In genomic region chr10:93152698-93153097, GRCm38 (mm10) we compare ENCODE assay signal across 21 mouse cellular contexts. TPM values are rescaled to one million over a fixed set of nuclear protein-coding genes. Genes with fewer than 3 reads are reported as not detected.
A peak's percentile ranks its signal among the peaks of the same experiment; 100 is the strongest.
DNase-seq lines count a peak whose midpoint lies in the region; ATAC-seq and TF ChIP-seq lines count a peak whose summit lies in the region.
"Had no signal": no experiment of that assay in that cellular context is flagged by ENCODE, and none has a peak within 500 bp of the region (broad histone marks: within the 10 kb centered on the region; RNA-seq: fewer than 3 reads in every experiment).

No protein-coding gene starts in this region.

- intact Hi-C loops in heart, adult 2 months (cut with DNase I): no loop called here
- intact Hi-C loops in heart, postnatal 36 days (cut with DNase I): no loop called here

- no peak for DNase-seq in heart, adult 2 months
- DNase-seq in heart, postnatal 36 days: no peak
- no peak for DNase-seq in adrenal gland, adult 8-10 months
- DNase-seq: adrenal gland, postnatal 10 days; adrenal gland, postnatal 25 days; B cell, adult 2 months; cerebellum, adult 11-12 months; cerebellum, adult 2 months; cerebellum, adult 9-10 months; cerebellum, postnatal 10 days; cerebellum, postnatal 25 days; forebrain, postnatal 0 days had no signal

- WGBS in heart, adult 2 months: 88% methylated on average over 5 of the region's 5 CpGs

- no peak for TF ChIP-seq EP300 in heart, adult 2 months (IDR thresholded peaks at IDR 0.05; ENCODE audit: insufficient read depth, low read depth, low read length)

- H3K4me1 ChIP-seq in heart, adult 2 months (ENCODE audit: control insufficient read depth, insufficient read depth, low read length): no peaks in the 10 kb centered on the region; the same call in 1 of the 2 replicates
- H3K4me1 ChIP-seq in brown adipose tissue, adult 24 weeks (ENCODE audit: control insufficient read depth, insufficient read depth, insufficient read length, low read length): peaks cover 13% of the 10 kb centered on the region
- H3K4me1 ChIP-seq: embryonic facial prominence, embryonic 10.5 days; embryonic facial prominence, embryonic 12.5 days; forebrain, embryonic 13.5 days; forebrain, embryonic 15.5 days had no signal

- no peak for TF ChIP-seq CTCF in heart, adult 2 months (IDR thresholded peaks at IDR 0.05)

- no peaks in the 10 kb centered on the region for H3K27me3 ChIP-seq in heart, adult 2 months (ENCODE audit: control insufficient read depth, insufficient read depth, low read length)
- H3K27me3 ChIP-seq: embryonic facial prominence, embryonic 12.5 days; forebrain, embryonic 13.5 days; forebrain, embryonic 15.5 days; Patski had no signal

- H3K79me2 ChIP-seq in heart, adult 2 months (replicated peaks; ENCODE audit: control insufficient read depth, insufficient read depth, low read length): no peaks in the 10 kb centered on the region

- H3K36me3 ChIP-seq in heart, adult 2 months (ENCODE audit: control insufficient read depth, insufficient read depth, low read length): no peaks in the 10 kb centered on the region
- H3K36me3 ChIP-seq: embryonic facial prominence, embryonic 10.5 days; embryonic facial prominence, embryonic 12.5 days; forebrain, embryonic 15.5 days; G1E had no signal

- no peak for TF ChIP-seq POLR2A in heart, adult 2 months (IDR thresholded peaks at IDR 0.05; ENCODE audit: insufficient read depth, low read depth, low read length)

- 0 out of 2 replicates have a peak, but pooled peaks have one; percentile 9 for ATAC-seq in megakaryocyte progenitor cell, adult 5-6 weeks (replicated peaks; ENCODE audit: poor library complexity)
- ATAC-seq: activated CD4-positive, CD25-positive, alpha-beta regulatory T cell, adult 4 months; forebrain, embryonic 13.5 days; forebrain, embryonic 15.5 days; forebrain, postnatal 0 days; Patski had no signal

- peak overlapping the region; percentile 15; the same call in 1 of the 2 replicates for H3K27ac ChIP-seq in heart, adult 2 months
- peak overlapping the region; percentile 47; the same call in 1 of the 2 replicates for H3K27ac ChIP-seq in brown adipose tissue, adult 24 weeks (replicated peaks; ENCODE audit: low read depth, low read length)
- H3K27ac ChIP-seq: embryonic facial prominence, embryonic 10.5 days; embryonic facial prominence, embryonic 12.5 days; forebrain, embryonic 13.5 days; forebrain, embryonic 15.5 days had no signal

- H3K9ac ChIP-seq in heart, adult 2 months (ENCODE audit: low read depth, low read length): no peak overlapping the region
- H3K9ac ChIP-seq: embryonic facial prominence, embryonic 12.5 days; forebrain, embryonic 13.5 days; forebrain, embryonic 15.5 days; forebrain, postnatal 0 days had no signal

- no peak overlapping the region for H3K4me3 ChIP-seq in heart, adult 2 months
- H3K4me3 ChIP-seq in brown adipose tissue, adult 24 weeks (ENCODE audit: insufficient read depth, low read depth, low read length): no peak overlapping the region
- H3K4me3 ChIP-seq: embryonic facial prominence, embryonic 10.5 days; embryonic facial prominence, embryonic 12.5 days; forebrain, embryonic 13.5 days; forebrain, embryonic 15.5 days had no signal

RNA-seq across cellular contexts. Expression of gene Cdk17, which starts 8.0 kb away (rescaled TPM):
- 10 to 100 TPM; 14.3 to 18.8 TPM for total RNA-seq in heart, adult 2 months (2021)
- 16.6 and 22.5 TPM in 2 replicates for polyA plus RNA-seq in heart, adult 2 months (2012; rRNA removed)
- 10 to 100 TPM; 14.3 to 16.8 TPM for total RNA-seq in heart, postnatal 36 days (2021)
- 23.6 and 27.1 TPM in 2 replicates for polyA plus RNA-seq in brown adipose tissue, adult 24 weeks (2012; ENCODE audit: insufficient read depth, insufficient read length, missing spikeins)
- total RNA-seq in megakaryocyte progenitor cell, adult 5-6 weeks (2015): 36.8 and 43.6 TPM in 2 replicates
- 37.6 and 44.9 TPM in 2 replicates for total RNA-seq in megakaryocyte progenitor cell, adult 5-6 weeks (2017)
- total RNA-seq in adrenal gland, adult 8-10 months (2022): 10 to 100 TPM; 24.6 to 30.2 (median 28.1) TPM
